ENCODE assay signal across 8 mouse cellular contexts in genomic region chr4:133130890-133131741, GRCm38 (mm10). TPM values are rescaled to one million over a fixed set of nuclear protein-coding genes. Genes with fewer than 3 reads are reported as not detected.
DNase-seq lines count a peak whose midpoint lies in the region; ATAC-seq and TF ChIP-seq lines count a peak whose summit lies in the region.

No protein-coding gene starts in this region.

- ATAC-seq in heart, embryonic 16.5 days (replicated peaks; ENCODE audit: extremely low read depth, insufficient read depth, low FRiP score), result peak; percentile 37; the same call in 1 of the 2 replicates
- peak; percentile 38; the same call in 1 of the 2 replicates for ATAC-seq in liver, embryonic 12.5 days
- no peak for ATAC-seq in activated CD4-positive, CD25-positive, alpha-beta regulatory T cell, adult 4 months

- intact Hi-C loops in gastrocnemius, adult 2 months (cut with DNase I), result loop anchor here (5.0 kb wide), 1 partner anchor 66 kb away; no protein-coding TSS in a partner anchor

- under 1% methylated on average over 17 of the region's 17 CpGs for WGBS in heart, embryonic 16.5 days
- under 1% methylated on average over 17 of the region's 17 CpGs for WGBS in liver, embryonic 12.5 days (ENCODE audit: insufficient replicate concordance)

- TF ChIP-seq POLR2A in myocyte (IDR thresholded peaks at IDR 0.05; ENCODE audit: insufficient read length, low read depth), result no peak

- 0 out of 2 replicates have a peak, but pooled peaks cover 2% of the 10 kb centered on the region for H3K36me3 ChIP-seq in heart, embryonic 16.5 days (ENCODE audit: control insufficient read depth, insufficient read depth)
- H3K36me3 ChIP-seq in liver, embryonic 12.5 days, result peaks cover 15% of the 10 kb centered on the region
- no peaks in the 10 kb centered on the region for H3K36me3 ChIP-seq in myocyte (ENCODE audit: control insufficient read depth, insufficient read depth)

- peaks cover 17% of the 10 kb centered on the region for H3K4me1 ChIP-seq in heart, embryonic 16.5 days (ENCODE audit: control insufficient read depth, insufficient read depth, low read length)
- H3K4me1 ChIP-seq in liver, embryonic 12.5 days, result peaks cover 41% of the 10 kb centered on the region

- DNase-seq in gastrocnemius, adult 2 months, result no peak
- DNase-seq in gastrocnemius, postnatal 4 days (ENCODE audit: low spot score in 2 of 2), result no peak
- DNase-seq in c-Kit-negative CD71-positive TER-119-positive erythroid progenitor cells, embryonic 14.5 days (ENCODE audit: low read depth, low spot score), result peak; percentile 32
- DNase-seq in right cerebral cortex, postnatal 36 days (ENCODE audit: low spot score in 2 of 2), result no peak

- H3K9me3 ChIP-seq in heart, embryonic 16.5 days (replicated peaks; ENCODE audit: control insufficient read depth, low read length), result 0 out of 2 replicates have a peak, but pooled peaks cover 2% of the 10 kb centered on the region
- no peaks in the 10 kb centered on the region for H3K9me3 ChIP-seq in liver, embryonic 12.5 days (replicated peaks)

- no peaks in the 10 kb centered on the region for H3K27me3 ChIP-seq in heart, embryonic 16.5 days (ENCODE audit: control insufficient read depth, insufficient read depth, low read length)
- no peaks in the 10 kb centered on the region for H3K27me3 ChIP-seq in liver, embryonic 12.5 days (replicated peaks)
- no peaks in the 10 kb centered on the region for H3K27me3 ChIP-seq in myocyte (ENCODE audit: control insufficient read depth, insufficient read depth, insufficient read length)

- peak overlapping the region; percentile 35 for H3ac ChIP-seq in myocyte (ENCODE audit: control insufficient read depth, insufficient read length)

- peak overlapping the region; percentile 97 for H3K4me3 ChIP-seq in gastrocnemius, adult 2 months
- H3K4me3 ChIP-seq in heart, embryonic 16.5 days (ENCODE audit: low read length), result peak overlapping the region; percentile 91
- H3K4me3 ChIP-seq in liver, embryonic 12.5 days, result peak overlapping the region; percentile 95
- H3K4me3 ChIP-seq in myocyte, result peak overlapping the region; percentile 99

- peaks cover 54% of the 10 kb centered on the region for H3K79me2 ChIP-seq in myocyte (ENCODE audit: control insufficient read depth, insufficient read depth)

- H3K9ac ChIP-seq in heart, embryonic 16.5 days (ENCODE audit: low read length), result peak overlapping the region; percentile 96
- peak overlapping the region; percentile 96 for H3K9ac ChIP-seq in liver, embryonic 12.5 days

- H3K27ac ChIP-seq in gastrocnemius, adult 2 months, result peak overlapping the region; percentile 94
- H3K27ac ChIP-seq in heart, embryonic 16.5 days (ENCODE audit: low read length), result peak overlapping the region; percentile 92
- H3K27ac ChIP-seq in liver, embryonic 12.5 days, result peak overlapping the region; percentile 88

- peak overlapping the region; percentile 83 for H3K4me2 ChIP-seq in heart, embryonic 16.5 days (ENCODE audit: low read depth, low read length)
- H3K4me2 ChIP-seq in liver, embryonic 12.5 days, result peak overlapping the region; percentile 88
- H3K4me2 ChIP-seq in myocyte (ENCODE audit: low read depth), result peak overlapping the region; percentile 80

- no peak for TF ChIP-seq CTCF in gastrocnemius, adult 2 months (IDR thresholded peaks at IDR 0.05)

TF ChIP-seq in myocyte, 11 proteins besides CTCF, POLR2A, EP300 and RAD21:
- TF ChIP-seq MAX (IDR thresholded peaks at IDR 0.05; ENCODE audit: low read depth) (no peak), CEBPB (IDR thresholded peaks at IDR 0.05; ENCODE audit: insufficient read depth, poor library complexity, severe bottlenecking) (no peak), MYOG (IDR thresholded peaks at IDR 0.05; ENCODE audit: control insufficient read depth in 1 of 3, insufficient read depth in 1 of 3, insufficient read length in 2 of 3, low read depth in 2 of 3) (no peak), POLR2AphosphoS2 (IDR thresholded peaks at IDR 0.05; ENCODE audit: insufficient read length, low read depth) (no peak), MYOD1 (IDR thresholded peaks at IDR 0.05; ENCODE audit: control insufficient read depth in 1 of 3, insufficient read length in 2 of 3, low read depth in 2 of 3) (no peak), TCF3 (IDR thresholded peaks at IDR 0.05; ENCODE audit: insufficient read length, low read depth) (no peak), USF1 (IDR thresholded peaks at IDR 0.05; ENCODE audit: low read depth) (no peak), TCF12 (IDR thresholded peaks at IDR 0.05; ENCODE audit: insufficient read depth, poor library complexity, severe bottlenecking) (no peak), SRF (IDR thresholded peaks at IDR 0.05; ENCODE audit: control insufficient read depth, insufficient read length, low read depth) (no peak), E2F4 (IDR thresholded peaks at IDR 0.05; ENCODE audit: insufficient read depth) (no peak), REST (IDR thresholded peaks at IDR 0.05; ENCODE audit: insufficient read depth, insufficient read length) (no peak)

RNA-seq across cellular contexts. Expression of gene Wasf2, which starts 0.8 kb away (rescaled TPM):
- 10 to 100 TPM; 34.9 to 35.6 TPM for total RNA-seq in gastrocnemius, adult 2 months (2021)
- total RNA-seq in gastrocnemius, postnatal 4 days (2021), result 100 to 1,000 TPM; 110 TPM
- polyA plus RNA-seq in heart, embryonic 16.5 days (2015; fragmentation: Nextera tagmentation; extraction: Ambion mirVana), result 45.0 and 66.3 TPM in 2 replicates
- 35.9 and 42.2 TPM in 2 replicates for polyA plus RNA-seq in liver, embryonic 12.5 days (2016; fragmentation: Nextera tagmentation; extraction: Ambion mirVana)
- 62.0 TPM for polyA plus RNA-seq in myocyte (2012; fragmentation: generic; extraction: Trizol)
- polyA plus RNA-seq in activated CD4-positive, CD25-positive, alpha-beta regulatory T cell, adult 4 months (2017; shearing (Covaris generic)), result 100 to 1,000 TPM in 1 of 2 experiments, 10 to 100 TPM in 1; 83.0 to 104 TPM
